Mouse (Mus musculus): ENCODE measurements at regions not wholly inside any gene's neighbourhood (a gene's known extent, or its start where the extent isn't known, plus 50 kb on each side); places are given as distances from the start of the nearest gene placed in this dataset.
A peak's percentile ranks its signal among the peaks of the same experiment; 100 is the strongest.

GRCm38 (mm10) chr7:136341599-136342210, 552.7 kb upstream of the Mgmt start:
- peak overlapping the region; percentile 8; the same call in 1 of the 2 replicates for H3K4me2 ChIP-seq (ENCODE audit: low read depth, low read length)

GRCm38 (mm10) chr7:136342211-136342799, 552.1 kb upstream of the Mgmt start:
- Histone ChIP-seq H3K4me1 (ENCODE audit: control insufficient read depth, insufficient read depth, low read length) (peaks cover 5% of the 10 kb centered on the region), H3K27me3 (ENCODE audit: control insufficient read depth, insufficient read depth, low read length) (no peaks in the 10 kb centered on the region), H3K9ac (replicated peaks; ENCODE audit: low read length) (no peak overlapping the region), H3K27ac (replicated peaks; ENCODE audit: low read depth, low read length) (peak overlapping the region; percentile 78), H3K9me3 (replicated peaks; ENCODE audit: control insufficient read depth, low read length) (no peaks in the 10 kb centered on the region), H3K4me2 (ENCODE audit: low read depth, low read length) (peak overlapping the region; percentile 8; the same call in 1 of the 2 replicates), H3K4me3 (ENCODE audit: low read depth, low read length) (no peak overlapping the region), H3K36me3 (replicated peaks; ENCODE audit: control insufficient read depth, insufficient read depth, low read depth, low read length) (no peaks in the 10 kb centered on the region)
- ATAC-seq (replicated peaks; ENCODE audit: insufficient number of reproducible peaks, low FRiP score, low TSS enrichment, low read depth) (peak; percentile 24; the same call in 1 of the 2 replicates), DNase-seq (ENCODE audit: low spot score) (peak; percentile 56)
- WGBS = 22% methylated on average over 10 of the region's 10 CpGs

More at GRCm38 (mm10) chr7:136341599-136342210, 552.7 kb upstream of the Mgmt start:
- no peaks in the 10 kb centered on the region for H3K36me3 ChIP-seq (replicated peaks; ENCODE audit: control insufficient read depth, insufficient read depth, low read depth, low read length)
- no peaks in the 10 kb centered on the region for H3K9me3 ChIP-seq (replicated peaks; ENCODE audit: control insufficient read depth, low read length)
- H3K27ac ChIP-seq (replicated peaks; ENCODE audit: low read depth, low read length) = peak overlapping the region; percentile 78
- H3K27me3 ChIP-seq (ENCODE audit: control insufficient read depth, insufficient read depth, low read length) = no peaks in the 10 kb centered on the region
- DNase-seq (ENCODE audit: low spot score) = peak; percentile 78
- 23% methylated on average over 16 of the region's 16 CpGs for WGBS
- H3K9ac ChIP-seq (replicated peaks; ENCODE audit: low read length) = no peak overlapping the region; the same call in 1 of the 2 replicates
- 0 out of 2 replicates have a peak, but pooled peaks have one; percentile 40 for ATAC-seq (replicated peaks; ENCODE audit: insufficient number of reproducible peaks, low FRiP score, low TSS enrichment, low read depth)
- H3K4me3 ChIP-seq (ENCODE audit: low read depth, low read length) = no peak overlapping the region
- H3K4me1 ChIP-seq (ENCODE audit: control insufficient read depth, insufficient read depth, low read length) = peaks cover 5% of the 10 kb centered on the region

- DNase-seq (ENCODE audit: low spot score) (peak; percentile 86), ATAC-seq (replicated peaks; ENCODE audit: insufficient number of reproducible peaks, low FRiP score, low TSS enrichment, low read depth) (peak; percentile 71; the same call in 1 of the 2 replicates)
- 14% methylated on average over 8 of the region's 8 CpGs for WGBS
- Histone ChIP-seq H3K36me3 (replicated peaks; ENCODE audit: control insufficient read depth, insufficient read depth, low read depth, low read length) (no peaks in the 10 kb centered on the region), H3K27ac (replicated peaks; ENCODE audit: low read depth, low read length) (peak overlapping the region; percentile 78; the same call in 1 of the 2 replicates), H3K4me3 (ENCODE audit: low read depth, low read length) (no peak overlapping the region), H3K4me2 (ENCODE audit: low read depth, low read length) (no peak overlapping the region), H3K9ac (replicated peaks; ENCODE audit: low read length) (no peak overlapping the region), H3K27me3 (ENCODE audit: control insufficient read depth, insufficient read depth, low read length) (no peaks in the 10 kb centered on the region), H3K4me1 (ENCODE audit: control insufficient read depth, insufficient read depth, low read length) (peaks cover 5% of the 10 kb centered on the region), H3K9me3 (replicated peaks; ENCODE audit: control insufficient read depth, low read length) (no peaks in the 10 kb centered on the region)
These were observed 551.6 kb upstream of the Mgmt start for GRCm38 (mm10) chr7:136342822-136343221.

- ATAC-seq (replicated peaks; ENCODE audit: insufficient number of reproducible peaks, low FRiP score, low TSS enrichment, low read depth) = no peak
These were observed 550.9 kb upstream of the Mgmt start for GRCm38 (mm10) chr7:136343494-136343893.

GRCm38 (mm10) chr7:136345051-136345450, 549.4 kb upstream of the Mgmt start:
- Histone ChIP-seq H3K27me3 (ENCODE audit: control insufficient read depth, insufficient read depth, low read length) (no peaks in the 10 kb centered on the region), H3K4me2 (ENCODE audit: low read depth, low read length) (no peak overlapping the region), H3K4me3 (ENCODE audit: low read depth, low read length) (no peak overlapping the region), H3K36me3 (replicated peaks; ENCODE audit: control insufficient read depth, insufficient read depth, low read depth, low read length) (no peaks in the 10 kb centered on the region), H3K4me1 (ENCODE audit: control insufficient read depth, insufficient read depth, low read length) (peaks cover 5% of the 10 kb centered on the region), H3K9me3 (replicated peaks; ENCODE audit: control insufficient read depth, low read length) (no peaks in the 10 kb centered on the region), H3K27ac (replicated peaks; ENCODE audit: low read depth, low read length) (no peak overlapping the region), H3K9ac (replicated peaks; ENCODE audit: low read length) (no peak overlapping the region)
- no peak for DNase-seq (ENCODE audit: low spot score)
- 88% methylated on average over 3 of the region's 3 CpGs for WGBS
- ATAC-seq (replicated peaks; ENCODE audit: insufficient number of reproducible peaks, low FRiP score, low TSS enrichment, low read depth) = no peak

More at GRCm38 (mm10) chr7:136343494-136343893, 550.9 kb upstream of the Mgmt start:
- Histone ChIP-seq H3K4me1 (ENCODE audit: control insufficient read depth, insufficient read depth, low read length) (peaks cover 5% of the 10 kb centered on the region), H3K4me3 (ENCODE audit: low read depth, low read length) (no peak overlapping the region), H3K9me3 (replicated peaks; ENCODE audit: control insufficient read depth, low read length) (no peaks in the 10 kb centered on the region), H3K27ac (replicated peaks; ENCODE audit: low read depth, low read length) (0 out of 2 replicates have a peak overlapping the region, but pooled peaks have one; percentile 16), H3K27me3 (ENCODE audit: control insufficient read depth, insufficient read depth, low read length) (no peaks in the 10 kb centered on the region), H3K4me2 (ENCODE audit: low read depth, low read length) (no peak overlapping the region), H3K36me3 (replicated peaks; ENCODE audit: control insufficient read depth, insufficient read depth, low read depth, low read length) (no peaks in the 10 kb centered on the region), H3K9ac (replicated peaks; ENCODE audit: low read length) (no peak overlapping the region)
- WGBS = 78% methylated on average over 4 of the region's 4 CpGs
- DNase-seq (ENCODE audit: low spot score) = no peak

- no peak for ATAC-seq (replicated peaks; ENCODE audit: insufficient number of reproducible peaks, low FRiP score, low TSS enrichment, low read depth)
- 56% methylated on average over 4 of the region's 4 CpGs for WGBS
- H3K36me3 ChIP-seq (replicated peaks; ENCODE audit: control insufficient read depth, insufficient read depth, low read depth, low read length) = no peaks in the 10 kb centered on the region
- no peak for DNase-seq (ENCODE audit: low spot score)
- H3K9ac ChIP-seq (replicated peaks; ENCODE audit: low read length) = no peak overlapping the region
- no peaks in the 10 kb centered on the region for H3K27me3 ChIP-seq (ENCODE audit: control insufficient read depth, insufficient read depth, low read length)
- H3K4me3 ChIP-seq (ENCODE audit: low read depth, low read length) = no peak overlapping the region
- H3K9me3 ChIP-seq (replicated peaks; ENCODE audit: control insufficient read depth, low read length) = no peaks in the 10 kb centered on the region
- no peak overlapping the region for H3K27ac ChIP-seq (replicated peaks; ENCODE audit: low read depth, low read length)
- H3K4me1 ChIP-seq (ENCODE audit: control insufficient read depth, insufficient read depth, low read length) = no peaks in the 10 kb centered on the region; the same call in 1 of the 2 replicates
- H3K4me2 ChIP-seq (ENCODE audit: low read depth, low read length) = no peak overlapping the region
These were observed 547.9 kb upstream of the Mgmt start for GRCm38 (mm10) chr7:136346531-136346930.

- Histone ChIP-seq H3K9ac (replicated peaks; ENCODE audit: low read length) (no peak overlapping the region), H3K4me1 (ENCODE audit: control insufficient read depth, insufficient read depth, low read length) (no peaks in the 10 kb centered on the region), H3K4me3 (ENCODE audit: low read depth, low read length) (no peak overlapping the region), H3K36me3 (replicated peaks; ENCODE audit: control insufficient read depth, insufficient read depth, low read depth, low read length) (no peaks in the 10 kb centered on the region), H3K27me3 (ENCODE audit: control insufficient read depth, insufficient read depth, low read length) (no peaks in the 10 kb centered on the region), H3K9me3 (replicated peaks; ENCODE audit: control insufficient read depth, low read length) (no peaks in the 10 kb centered on the region), H3K27ac (replicated peaks; ENCODE audit: low read depth, low read length) (no peak overlapping the region), H3K4me2 (ENCODE audit: low read depth, low read length) (no peak overlapping the region)
- DNase-seq (ENCODE audit: low spot score) (no peak), ATAC-seq (replicated peaks; ENCODE audit: insufficient number of reproducible peaks, low FRiP score, low TSS enrichment, low read depth) (no peak)
- 32% methylated on average over 1 of the region's 1 CpGs for WGBS
These were observed 546.1 kb upstream of the Mgmt start for GRCm38 (mm10) chr7:136348309-136348708.

- no peaks in the 10 kb centered on the region for H3K9me3 ChIP-seq (replicated peaks; ENCODE audit: control insufficient read depth, low read length)
- no peak for DNase-seq (ENCODE audit: low spot score)
- H3K27ac ChIP-seq (replicated peaks; ENCODE audit: low read depth, low read length) = no peak overlapping the region
- no peaks in the 10 kb centered on the region for H3K4me1 ChIP-seq (ENCODE audit: control insufficient read depth, insufficient read depth, low read length)
- H3K4me2 ChIP-seq (ENCODE audit: low read depth, low read length) = no peak overlapping the region
- H3K4me3 ChIP-seq (ENCODE audit: low read depth, low read length) = no peak overlapping the region
- H3K27me3 ChIP-seq (ENCODE audit: control insufficient read depth, insufficient read depth, low read length) = no peaks in the 10 kb centered on the region
- no peak overlapping the region for H3K9ac ChIP-seq (replicated peaks; ENCODE audit: low read length)
- WGBS = 85% methylated on average over 14 of the region's 14 CpGs
- no peak for ATAC-seq (replicated peaks; ENCODE audit: insufficient number of reproducible peaks, low FRiP score, low TSS enrichment, low read depth)
- no peaks in the 10 kb centered on the region for H3K36me3 ChIP-seq (replicated peaks; ENCODE audit: control insufficient read depth, insufficient read depth, low read depth, low read length)
These were observed 544.8 kb upstream of the Mgmt start for GRCm38 (mm10) chr7:136349651-136350050.

All from embryonic facial prominence, embryonic 11.5 days (tissue).